Mouse (Mus musculus) adrenal gland, adult 18-20 months (tissue): ENCODE measurements around the gene Irs3. TPM values are rescaled to one million over a fixed set of nuclear protein-coding genes. Genes with fewer than 3 reads are reported as not detected.

Experiments
- DNase-seq, 2 experiments: peaks; one replicate each; pipeline ENCODE4 v3.0.0; 2021 to 2022; ENCODE audit warnings: low spot score in 2 of 2
- total RNA-seq, 2 experiments: library from RNA; stranded (reverse); gene quantifications; 1 replicate in 1 of 2; 2 replicates in 1 of 2; pipeline ENCODE4 v1.2.3; 2021

The Irs3 gene
- total RNA-seq, 2 experiments from 2014 or later, result 6.7 to 27.5 TPM

GRCm38 (mm10) chr5:137660064-137660688, 14.7 kb upstream of the Irs3 start:
- peak in 1 of 2 experiments; percentile 52 for DNase-seq

DNA sequence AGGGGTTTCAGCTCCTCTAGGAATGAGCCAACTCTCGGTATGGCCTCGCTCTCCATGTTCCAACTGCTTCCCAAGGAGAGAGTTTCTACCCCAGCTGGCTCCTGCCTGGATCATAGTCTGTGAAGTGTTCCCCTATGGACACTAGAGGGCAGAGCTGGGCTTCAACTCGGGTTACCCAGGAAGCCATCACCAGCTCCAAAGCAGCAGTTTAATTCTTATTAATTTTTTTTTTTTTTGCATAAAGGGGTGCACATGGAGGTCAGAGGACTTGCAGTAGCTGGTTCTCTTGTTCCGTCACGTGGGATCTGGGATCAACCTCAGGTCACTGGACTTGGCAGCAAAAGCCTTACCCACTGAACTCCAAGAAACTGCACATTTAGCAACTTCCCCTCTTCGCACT, 11.5 kb upstream of the Irs3 start:
- DNase-seq, result peak; percentile 64 to 65

GRCm38 (mm10) chr5:137654746-137655145, 9.2 kb upstream of the Irs3 start:
- DNase-seq, result no peak

DNA sequence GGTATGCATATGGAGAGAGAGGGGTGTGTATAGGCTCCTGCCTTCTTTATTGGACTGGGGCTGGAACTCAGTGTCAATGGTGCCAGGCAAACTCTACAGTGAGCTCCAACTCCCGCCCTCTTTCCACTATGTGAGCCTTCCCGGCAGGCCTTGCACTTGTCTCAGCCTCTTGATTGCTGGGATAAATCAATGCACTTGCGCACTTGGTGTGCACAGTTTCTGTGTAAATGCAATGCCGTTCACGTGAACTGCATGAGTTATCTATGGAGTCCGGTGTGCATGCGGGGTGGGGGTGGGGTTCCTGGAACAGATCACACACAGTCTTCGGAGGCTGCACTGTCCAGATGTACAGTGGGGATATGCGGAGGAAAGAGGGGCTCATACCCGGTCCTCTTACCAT, 7.9 kb upstream of the Irs3 start:
- DNase-seq, result no peak

GRCm38 (mm10) chr5:137652474-137652873, 7.0 kb upstream of the Irs3 start:
- peak; percentile 57 to 66 for DNase-seq

- DNase-seq, result no peak
Observed at GRCm38 (mm10) chr5:137649669-137650571, 4.4 kb upstream of the Irs3 start.

GRCm38 (mm10) chr5:137649251-137649650, 3.7 kb upstream of the Irs3 start:
- DNase-seq, result no peak

DNA sequence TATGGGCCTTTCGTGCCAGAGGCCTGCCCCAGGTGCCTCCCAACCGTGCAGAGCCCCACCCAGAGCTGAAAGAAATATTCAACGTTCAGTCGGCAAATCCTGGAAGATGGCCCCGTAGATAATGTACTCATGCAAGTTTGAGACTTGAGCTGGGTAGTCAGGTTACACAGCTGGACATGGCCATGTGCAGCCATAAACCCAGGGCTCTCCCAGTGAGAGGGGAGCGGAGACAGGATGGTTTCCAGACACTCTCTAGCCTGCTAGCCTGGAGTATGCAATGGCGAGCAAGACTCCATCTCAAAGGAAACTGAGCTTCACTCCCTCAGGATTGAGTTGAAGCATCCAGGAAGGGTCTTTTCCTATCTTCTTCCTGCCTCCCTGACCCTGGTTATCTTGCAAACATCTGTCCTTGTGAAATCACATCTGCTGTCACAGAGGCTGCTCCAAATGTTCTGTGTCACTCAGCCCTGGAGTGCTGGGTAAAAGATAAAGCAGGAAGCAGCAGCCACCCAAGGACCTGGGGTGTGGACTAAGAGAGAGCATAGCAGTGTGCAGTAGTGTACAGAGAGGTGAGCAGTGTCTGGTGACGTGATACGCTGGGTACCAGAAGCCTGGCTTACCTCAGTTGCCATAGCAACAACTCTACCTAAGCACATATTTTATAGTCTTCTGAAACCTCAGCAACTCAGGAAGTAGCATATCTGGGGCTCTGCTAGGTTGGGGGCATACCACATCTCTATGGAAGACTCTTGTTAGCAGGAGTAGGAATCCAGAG, 2.5 kb upstream of the Irs3 start:
- no peak for DNase-seq

GRCm38 (mm10) chr5:137645091-137645651, 343 bp downstream of the Irs3 start:
- no peak for DNase-seq

GRCm38 (mm10) chr5:137644484-137644883, 1.0 kb downstream of the Irs3 start:
- no peak for DNase-seq

GRCm38 (mm10) chr5:137642886-137643285, 2.6 kb downstream of the Irs3 start:
- DNase-seq, result no peak

DNA sequence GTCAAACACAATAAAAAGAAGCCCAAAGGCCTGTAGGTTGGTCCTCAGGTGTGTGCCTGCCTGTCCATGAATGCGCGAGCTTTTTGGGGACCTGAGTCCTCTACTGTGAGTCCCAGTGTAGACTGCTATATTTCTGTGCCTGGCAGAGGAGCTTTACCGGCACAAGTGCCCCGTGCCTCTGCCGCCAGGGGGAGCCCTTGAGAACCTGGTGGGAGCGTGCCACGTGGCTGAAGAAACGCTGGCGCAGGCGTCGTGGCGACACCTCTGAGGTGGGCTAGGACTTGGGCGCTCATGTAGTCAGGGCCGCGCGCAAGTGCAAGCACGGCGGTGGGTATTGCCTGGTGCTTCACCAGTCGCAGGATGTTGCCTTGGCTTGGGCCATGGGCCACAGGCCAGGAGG, 4.5 kb downstream of the Irs3 start, which contains the start of gene Sap25:
Sap25 (plus strand) TSS at position 281 of the 400 bp plus-strand sequence.
- DNase-seq, result peak in 1 of 2 experiments; percentile 59

DNA sequence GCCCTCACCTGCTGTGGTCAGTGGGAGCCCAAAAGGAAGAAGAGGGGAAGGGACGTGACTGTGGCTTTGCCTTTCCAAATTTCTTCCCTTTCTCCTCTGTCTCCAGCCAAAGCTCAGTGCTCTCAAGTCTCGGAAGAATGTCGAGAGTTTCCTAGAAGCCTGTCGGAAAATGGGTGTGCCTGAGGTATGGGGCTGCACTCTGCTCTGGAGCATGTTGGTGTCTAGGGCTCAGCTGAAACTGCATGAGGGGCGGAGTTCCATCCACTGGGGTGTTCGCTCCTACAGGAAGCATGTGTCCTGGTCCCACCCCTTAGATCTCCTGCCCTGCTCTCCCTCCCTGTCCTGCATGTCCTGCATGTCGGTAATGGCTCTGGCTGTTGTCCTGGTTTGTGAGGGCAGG, 6.0 kb downstream of the Irs3 start:
- no peak for DNase-seq

DNA sequence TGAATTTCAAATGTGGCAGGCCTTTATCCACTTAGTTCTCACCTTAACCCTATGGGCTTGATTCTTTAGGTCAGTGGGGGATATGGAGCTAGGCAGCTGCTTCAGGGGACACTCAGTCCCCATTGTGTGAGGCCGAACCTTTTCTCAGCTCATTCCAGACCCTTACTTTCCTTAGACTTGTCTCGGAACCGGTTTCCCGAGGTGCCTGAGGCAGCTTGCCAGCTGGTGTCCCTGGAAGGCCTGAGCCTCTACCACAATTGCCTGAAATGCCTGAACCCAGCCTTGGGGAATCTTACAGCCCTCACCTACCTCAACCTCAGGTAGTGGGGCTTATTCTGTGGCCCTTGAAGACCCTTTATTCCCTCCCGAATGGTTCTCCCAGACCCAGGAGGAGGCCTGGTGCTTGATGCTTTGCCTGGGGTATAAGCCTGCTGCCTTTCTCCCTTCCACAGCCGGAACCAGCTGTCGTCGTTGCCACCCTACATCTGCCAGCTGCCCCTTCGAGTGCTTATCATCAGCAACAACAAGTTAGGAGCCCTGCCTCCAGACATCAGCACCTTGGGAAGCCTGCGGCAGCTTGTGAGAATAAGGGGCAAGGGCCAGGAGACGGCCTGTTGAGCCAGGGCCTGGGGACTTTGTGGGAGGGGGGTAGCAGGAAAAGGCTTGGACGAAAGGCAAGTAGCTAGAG, 12.0 kb downstream of the Irs3 start:
- no peak for DNase-seq

GRCm38 (mm10) chr5:137631591-137631990, 13.9 kb downstream of the Irs3 start:
- DNase-seq, result no peak

DNA sequence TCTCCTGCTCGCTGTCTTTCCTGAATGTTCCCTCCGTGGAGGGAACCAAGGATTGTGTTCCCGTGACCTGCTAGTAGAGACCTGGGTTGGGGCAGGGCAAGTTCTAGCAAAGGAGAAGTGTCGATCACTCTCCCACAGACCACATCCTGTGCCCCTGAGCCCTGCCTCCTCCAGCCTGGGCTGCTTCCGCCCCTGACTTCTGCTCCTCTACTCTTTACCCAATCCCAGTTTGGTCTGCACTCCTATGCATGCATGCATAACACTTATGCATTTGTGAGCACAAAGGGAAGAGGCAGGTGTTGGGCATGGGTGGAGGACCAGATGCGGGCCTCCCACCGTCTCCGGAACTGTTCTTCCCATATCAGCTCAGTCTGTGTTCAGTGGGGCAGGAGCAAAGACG, 14.3 kb downstream of the Irs3 start:
- DNase-seq, result no peak

DNA sequence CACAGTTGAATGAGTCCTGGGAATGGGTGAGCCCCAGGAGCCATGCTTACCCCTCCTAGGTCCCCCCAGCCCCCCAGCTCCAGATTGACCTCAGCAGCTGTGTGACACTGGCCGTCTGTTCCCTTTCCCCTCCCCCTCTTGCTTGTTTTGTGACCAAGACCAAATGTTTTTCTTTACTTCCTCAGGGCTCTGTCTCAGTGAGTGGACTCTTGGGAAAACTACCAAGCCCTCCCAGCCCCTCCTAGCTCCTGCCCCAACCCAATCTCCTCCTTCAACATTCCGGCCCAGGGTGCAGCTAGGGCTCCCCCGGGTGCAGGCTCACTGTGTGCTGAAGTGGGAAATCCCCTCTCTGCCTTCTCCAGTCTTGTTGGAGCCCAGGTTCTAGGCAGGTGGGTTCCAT, 14.9 kb downstream of the Irs3 start:
- DNase-seq, result no peak

DNA sequence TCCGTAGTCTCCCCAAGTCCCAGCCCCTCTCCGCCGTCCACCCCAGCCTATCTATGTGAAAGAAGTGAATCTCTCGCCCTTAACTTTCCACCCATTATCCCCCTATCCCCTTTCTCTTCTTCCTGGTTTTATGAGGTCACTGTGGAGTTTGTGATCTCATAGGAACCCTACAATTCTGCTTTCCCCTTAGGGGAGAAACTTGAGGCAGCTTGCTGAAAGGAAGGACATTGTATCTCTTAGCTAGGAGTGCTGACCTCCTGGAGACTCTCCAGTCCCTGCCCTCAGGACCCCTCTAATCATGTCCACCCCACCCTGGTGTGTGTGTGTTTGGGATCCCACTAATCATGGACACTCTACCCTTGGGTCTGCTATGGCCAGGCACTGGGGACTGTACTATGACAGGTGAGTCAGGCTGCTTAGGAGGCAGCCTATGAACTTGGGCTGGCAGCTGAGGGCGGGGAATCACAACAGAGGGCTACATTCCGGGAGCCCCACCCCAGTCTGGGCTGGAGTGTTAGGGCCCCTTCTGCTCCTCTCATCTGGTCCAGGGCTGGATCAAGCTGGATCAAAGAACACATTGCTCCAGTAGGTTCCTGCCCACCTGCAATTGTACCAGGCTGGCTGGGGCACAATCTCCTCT, 15.5 kb downstream of the Irs3 start:
- DNase-seq, result no peak

DNA sequence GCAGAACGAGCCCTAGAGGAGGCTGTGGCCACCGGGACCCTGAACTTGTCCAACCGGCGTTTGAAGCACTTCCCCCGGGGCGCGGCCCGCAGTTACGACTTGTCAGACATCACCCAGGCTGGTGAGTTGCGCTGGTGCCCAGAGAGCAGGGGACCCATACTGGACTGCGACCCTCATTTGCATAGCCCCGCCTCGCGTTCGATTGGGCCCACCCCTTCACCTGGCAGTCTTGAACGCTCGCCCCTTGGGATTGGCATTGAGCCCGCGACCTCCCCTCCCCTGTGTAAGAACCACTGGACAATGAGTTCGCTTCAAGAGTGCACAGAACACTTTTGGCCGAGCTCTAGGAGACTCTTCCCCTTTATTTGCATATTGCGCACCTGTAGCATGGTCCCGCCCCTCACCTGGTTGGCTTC, 16.2 kb downstream of the Irs3 start:
- no peak for DNase-seq
